Mouse (Mus musculus) forebrain, embryonic 12.5 days (tissue): ENCODE results near the gene Gm17949. TPM values are rescaled to one million over a fixed set of nuclear protein-coding genes. Genes with fewer than 3 reads are reported as not detected.
A peak's percentile ranks its signal among the peaks of the same experiment; 100 is the strongest.

Experiments
- ATAC-seq: fragments of 200-750 bp; cut with Nextera tagmentation; 2 replicates; pipeline ENCODE4 v1.8.0; 2017; ENCODE audit warnings: moderate TSS enrichment; ENCODE audit not compliant: low FRiP score
- H3K27ac ChIP-seq: fragments of 300-500 bp; sonication (generic); 2 replicates; pipeline ENCODE4 v1.5.1; 2016; ENCODE audit warnings: mild to moderate bottlenecking
- H3K27me3 ChIP-seq: fragments of 300-500 bp; sonication (generic); 2 replicates; pipeline ENCODE4 v1.6.1; 2016; ENCODE audit warnings: mild to moderate bottlenecking
- H3K36me3 ChIP-seq: fragments of 300-500 bp; sonication (generic); replicated peaks from 2 replicates; pipeline ENCODE4 v1.6.1; 2016; ENCODE audit warnings: mild to moderate bottlenecking
- H3K4me1 ChIP-seq: fragments of 300-500 bp; sonication (generic); 2 replicates; pipeline ENCODE4 v1.6.1; 2016
- H3K4me2 ChIP-seq: fragments of 300-500 bp; sonication (generic); 2 replicates; pipeline ENCODE4 v1.6.1; 2016; ENCODE audit warnings: mild to moderate bottlenecking, moderate library complexity
- H3K4me3 ChIP-seq: fragments of 300-500 bp; sonication (generic); replicated peaks from 2 replicates; pipeline ENCODE4 v1.5.1; 2016; ENCODE audit warnings: mild to moderate bottlenecking
- H3K9ac ChIP-seq: fragments of 300-500 bp; sonication (generic); 2 replicates; pipeline ENCODE4 v1.6.1; 2016; ENCODE audit warnings: mild to moderate bottlenecking
- H3K9me3 ChIP-seq: fragments of 300-500 bp; sonication (generic); 2 replicates; pipeline ENCODE4 v1.6.1; 2016
- WGBS: fragments of 180-500 bp; shearing (Covaris S2); methylation state at CpG from one replicate; pipeline ENCODE4 v1.1.7; 2016; 5-methylcytosine and 5-hydroxymethylcytosine counted together
- polyA plus RNA-seq: library from polyadenylated mRNA; unstranded; fragments of >200 nt; fragmentation: Nextera tagmentation; extraction: Ambion mirVana; gene quantifications from 2 replicates; pipeline ENCODE4 v1.2.1, GENCODE M21; 2016

Gene Gm17949
- polyA plus RNA-seq, 1 experiment from 2014 or later, result 0.64 TPM

GRCm38 (mm10) chr17:57060231-57060801 is 49.0 kb downstream of the Gm17949 start:
- Histone ChIP-seq H3K9me3 (no peaks in the 10 kb centered on the region), H3K9ac (peak overlapping the region; percentile 76; the same call in 1 of the 2 replicates)

GRCm38 (mm10) chr17:57061069-57061468 is 49.8 kb downstream of the Gm17949 start:
- Histone ChIP-seq H3K27ac (no peak overlapping the region), H3K27me3 (peaks cover 46% of the 10 kb centered on the region), H3K4me1 (peaks cover 30% of the 10 kb centered on the region), H3K4me3 (peak overlapping the region; percentile 69), H3K9ac (no peak overlapping the region), H3K4me2 (peak overlapping the region; percentile 87), H3K9me3 (no peaks in the 10 kb centered on the region), H3K36me3 (0 out of 2 replicates have a peak, but pooled peaks cover 9% of the 10 kb centered on the region)
- no peak for ATAC-seq
- 38% methylated on average over 10 of the region's 10 CpGs for WGBS

More at GRCm38 (mm10) chr17:57060231-57060801, 49.0 kb downstream of the Gm17949 start:
- H3K36me3 ChIP-seq, result peaks cover 9% of the 10 kb centered on the region
- H3K27ac ChIP-seq, result peak overlapping the region; percentile 90
- H3K4me2 ChIP-seq, result peak overlapping the region; percentile 87
- H3K27me3 ChIP-seq, result peaks cover 43% of the 10 kb centered on the region
- peaks cover 30% of the 10 kb centered on the region for H3K4me1 ChIP-seq
- WGBS, result under 1% methylated on average over 44 of the region's 44 CpGs
- H3K4me3 ChIP-seq, result peak overlapping the region; percentile 69
- peak; percentile 91 for ATAC-seq

- H3K27ac ChIP-seq, result no peak overlapping the region
- no peak for ATAC-seq
- H3K4me1 ChIP-seq, result peaks cover 30% of the 10 kb centered on the region
- WGBS, result under 1% methylated on average over 39 of the region's 39 CpGs
- H3K9me3 ChIP-seq, result no peaks in the 10 kb centered on the region
- peak overlapping the region; percentile 50 for H3K4me2 ChIP-seq
- H3K9ac ChIP-seq, result no peak overlapping the region
- H3K36me3 ChIP-seq, result 0 out of 2 replicates have a peak, but pooled peaks cover 5% of the 10 kb centered on the region
- H3K27me3 ChIP-seq, result peaks cover 46% of the 10 kb centered on the region
- H3K4me3 ChIP-seq, result peak overlapping the region; percentile 31
Observed at GRCm38 (mm10) chr17:57062011-57062521, 50.8 kb downstream of the Gm17949 start.

DNA sequence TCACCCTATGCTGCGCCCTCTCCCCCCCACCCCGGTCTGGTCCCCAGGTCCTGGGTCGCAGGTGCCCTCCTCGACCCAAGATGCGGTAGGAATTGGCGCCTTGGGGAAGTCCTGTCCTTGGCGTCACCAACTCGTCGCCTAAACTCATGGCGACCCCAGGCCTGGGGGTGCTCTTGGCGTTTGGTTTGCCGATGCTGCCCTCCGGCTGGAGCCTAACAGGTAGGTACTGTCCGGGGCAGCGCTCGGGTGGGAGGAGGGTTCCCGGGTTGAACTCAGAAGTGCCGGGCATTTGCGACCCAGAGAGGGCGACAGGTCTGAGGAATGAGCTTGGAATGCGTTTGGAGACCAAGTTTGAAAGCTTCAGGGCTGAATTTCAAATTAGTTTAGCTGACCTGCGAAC is 51.3 kb downstream of the Gm17949 start:
- Histone ChIP-seq H3K27me3 (peaks cover 46% of the 10 kb centered on the region), H3K4me3 (peak overlapping the region; percentile 31)
- under 1% methylated on average over 22 of the region's 22 CpGs for WGBS

GRCm38 (mm10) chr17:57063031-57063430 is 51.8 kb downstream of the Gm17949 start:
- H3K36me3 ChIP-seq, result no peaks in the 10 kb centered on the region
- H3K4me1 ChIP-seq, result peaks cover 29% of the 10 kb centered on the region
- H3K4me3 ChIP-seq, result no peak overlapping the region
- no peak for ATAC-seq
- no peak overlapping the region for H3K27ac ChIP-seq
- H3K4me2 ChIP-seq, result no peak overlapping the region
- H3K27me3 ChIP-seq, result peaks cover 46% of the 10 kb centered on the region
- WGBS, result 10% methylated on average over 8 of the region's 8 CpGs
- H3K9me3 ChIP-seq, result no peaks in the 10 kb centered on the region
- H3K9ac ChIP-seq, result no peak overlapping the region

More for the DNA sequence above, 51.3 kb downstream of the Gm17949 start:
- Histone ChIP-seq H3K36me3 (0 out of 2 replicates have a peak, but pooled peaks cover under 1% of the 10 kb centered on the region), H3K4me1 (peaks cover 30% of the 10 kb centered on the region), H3K9me3 (no peaks in the 10 kb centered on the region), H3K4me2 (peak overlapping the region; percentile 50), H3K27ac (no peak overlapping the region), H3K9ac (no peak overlapping the region)
- ATAC-seq, result no peak

- Histone ChIP-seq H3K4me2 (no peak overlapping the region), H3K36me3 (no peaks in the 10 kb centered on the region), H3K27me3 (peaks cover 35% of the 10 kb centered on the region), H3K9ac (no peak overlapping the region), H3K27ac (no peak overlapping the region), H3K4me1 (peaks cover 15% of the 10 kb centered on the region), H3K9me3 (no peaks in the 10 kb centered on the region), H3K4me3 (no peak overlapping the region)
- no peak for ATAC-seq
- 62% methylated on average over 5 of the region's 5 CpGs for WGBS
Observed at GRCm38 (mm10) chr17:57066908-57067307, 55.6 kb downstream of the Gm17949 start.

DNA sequence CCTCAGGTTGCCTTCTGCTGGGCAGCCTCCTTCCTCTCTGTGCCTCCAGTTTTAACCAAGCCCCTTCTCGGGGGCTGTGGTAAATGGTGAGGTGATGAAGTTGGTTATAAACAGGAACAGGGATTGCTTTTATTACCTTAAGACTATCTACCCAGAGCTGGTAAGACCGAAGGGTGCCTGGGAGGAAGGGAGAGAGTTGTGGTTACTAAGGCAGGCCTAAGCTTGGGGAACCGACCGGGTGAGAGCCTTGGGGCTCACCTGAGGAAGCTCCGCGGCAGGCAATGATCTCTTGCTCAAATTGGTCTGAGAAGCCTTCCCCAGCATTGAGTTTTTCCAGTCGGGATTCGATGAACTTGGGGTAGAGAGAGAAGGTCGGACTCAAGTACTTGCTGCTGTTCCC is 59.0 kb downstream of the Gm17949 start:
- Histone ChIP-seq H3K4me3 (peak overlapping the region; percentile 24), H3K4me1 (peaks cover 7% of the 10 kb centered on the region; the same call in 1 of the 2 replicates), H3K27ac (no peak overlapping the region), H3K9ac (peak overlapping the region; percentile 12; the same call in 1 of the 2 replicates), H3K36me3 (no peaks in the 10 kb centered on the region), H3K9me3 (no peaks in the 10 kb centered on the region), H3K4me2 (peak overlapping the region; percentile 46), H3K27me3 (peaks cover 6% of the 10 kb centered on the region; the same call in 1 of the 2 replicates)
- WGBS, result 13% methylated on average over 9 of the region's 9 CpGs
- 0 out of 2 replicates have a peak, but pooled peaks have one; percentile 2 for ATAC-seq

DNA sequence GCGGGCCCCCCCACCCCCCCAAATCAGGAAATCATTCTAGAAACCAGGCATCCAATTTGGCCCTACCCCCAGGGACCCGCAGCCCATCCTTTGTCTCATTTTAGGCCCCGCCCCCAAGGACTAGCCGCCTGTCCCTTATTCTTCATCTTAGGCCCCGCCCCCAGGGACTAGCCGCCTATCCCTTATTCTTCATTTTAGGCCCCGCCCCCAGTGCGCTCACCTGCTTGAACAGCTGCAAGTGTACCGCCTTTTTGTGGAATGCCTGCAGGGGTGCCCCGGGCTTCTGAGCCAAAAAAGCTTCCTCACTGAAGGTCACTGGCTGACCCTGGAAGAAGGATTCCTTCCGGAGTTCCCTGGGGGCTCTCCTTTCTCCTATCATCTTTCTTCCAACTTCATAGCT is 59.4 kb downstream of the Gm17949 start:
- 4% methylated on average over 11 of the region's 11 CpGs for WGBS
- Histone ChIP-seq H3K4me1 (peaks cover 7% of the 10 kb centered on the region; the same call in 1 of the 2 replicates), H3K4me2 (peak overlapping the region; percentile 46), H3K27ac (no peak overlapping the region), H3K4me3 (peak overlapping the region; percentile 24), H3K27me3 (0 out of 2 replicates have a peak, but pooled peaks cover 3% of the 10 kb centered on the region), H3K36me3 (no peaks in the 10 kb centered on the region), H3K9ac (no peak overlapping the region), H3K9me3 (no peaks in the 10 kb centered on the region)
- peak; percentile 80 for ATAC-seq

Other genes starting within 250 kb of the Gm17949 start
- 46.6 and 49.4 TPM in 2 replicates for gene Dus3l, start 246.7 kb upstream of the Gm17949 start, polyA plus RNA-seq
- gene Prr22, start 241.2 kb upstream of the Gm17949 start, polyA plus RNA-seq, result 1.2 and 1.3 TPM in 2 replicates
- gene Rfx2, start 180.5 kb upstream of the Gm17949 start, polyA plus RNA-seq, result 7.2 and 7.8 TPM in 2 replicates
- not detected in 2 replicates for gene Acsbg2, start 137.0 kb upstream of the Gm17949 start, polyA plus RNA-seq
- 0.50 and 0.59 TPM in 2 replicates for gene 1700061G19Rik, start 136.0 kb upstream of the Gm17949 start, polyA plus RNA-seq
- gene Mllt1, start 76.1 kb upstream of the Gm17949 start, polyA plus RNA-seq, result 87.6 and 97.8 TPM in 2 replicates
- not detected in 2 replicates for gene Acer1, start 29.3 kb upstream of the Gm17949 start, polyA plus RNA-seq
- gene Clpp, start 21.2 kb upstream of the Gm17949 start, polyA plus RNA-seq, result 129 and 141 TPM in 2 replicates
- gene Alkbh7, start 14.1 kb upstream of the Gm17949 start, polyA plus RNA-seq, result 30.0 and 34.9 TPM in 2 replicates
- gene Pspn, start 11.5 kb upstream of the Gm17949 start, polyA plus RNA-seq, result 0.61 TPM in 1 of 2 replicates, not detected in the other
- 80.9 and 81.8 TPM in 2 replicates for gene Gtf2f1, start 181 bp upstream of the Gm17949 start, polyA plus RNA-seq
- gene Khsrp, start 20.1 kb downstream of the Gm17949 start, polyA plus RNA-seq, result 62.8 and 70.7 TPM in 2 replicates
- not detected in 2 replicates for gene Slc25a41, start 30.2 kb downstream of the Gm17949 start, polyA plus RNA-seq
- gene Crb3, start 47.6 kb downstream of the Gm17949 start, polyA plus RNA-seq, result 1.3 and 2.5 TPM in 2 replicates
- 20.3 and 21.3 TPM in 2 replicates for gene Slc25a23, start 48.4 kb downstream of the Gm17949 start, polyA plus RNA-seq
- 5.2 and 5.9 TPM in 2 replicates for gene Dennd1c, start 67.0 kb downstream of the Gm17949 start, polyA plus RNA-seq
- 121 and 145 TPM in 2 replicates for gene Tubb4a, start 76.3 kb downstream of the Gm17949 start, polyA plus RNA-seq
- gene Tnfsf9, start 93.9 kb downstream of the Gm17949 start, polyA plus RNA-seq, result 8.7 and 9.2 TPM in 2 replicates
- gene Cd70, start 138.3 kb downstream of the Gm17949 start, polyA plus RNA-seq, result not detected in 2 replicates
- gene Tnfsf14, start 182.7 kb downstream of the Gm17949 start, polyA plus RNA-seq, result 0.13 TPM in 1 of 2 replicates, not detected in the other
- 0.04 and 0.14 TPM in 2 replicates for gene C3, start 216.7 kb downstream of the Gm17949 start, polyA plus RNA-seq
- 20.1 and 20.9 TPM in 2 replicates for gene Gpr108, start 237.0 kb downstream of the Gm17949 start, polyA plus RNA-seq
- gene Trip10, start 238.0 kb downstream of the Gm17949 start, polyA plus RNA-seq, result 26.2 and 27.1 TPM in 2 replicates